Mouse (Mus musculus): Measurements from ENCODE around the gene Hdhd3. TPM values are rescaled to one million over a fixed set of nuclear protein-coding genes. Genes with fewer than 3 reads are reported as not detected.

The Hdhd3 gene
- polyA plus RNA-seq, 1 experiment from 2014 or later: 7.5 TPM

DNA sequence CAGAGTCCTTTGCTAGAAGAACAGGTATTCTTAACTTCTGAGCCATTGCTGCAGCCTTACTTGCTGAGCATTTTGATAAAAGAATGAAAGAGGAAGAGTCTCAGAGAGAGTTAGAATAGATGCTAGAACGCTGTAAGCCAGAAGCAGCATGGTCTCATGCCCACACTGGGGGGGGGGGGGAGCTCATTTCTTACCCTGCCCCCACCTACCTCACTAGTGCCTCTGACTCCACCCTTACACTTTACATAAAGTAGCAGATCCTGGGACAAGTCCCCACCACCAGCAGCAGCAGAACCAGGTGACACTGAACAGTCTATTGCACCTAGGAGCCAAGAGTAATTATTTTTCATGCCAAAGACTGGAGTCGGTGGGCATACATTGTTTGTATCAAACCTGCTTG lies 28.1 kb downstream of the Hdhd3 start:
- H3K36me3 ChIP-seq (ENCODE audit: control insufficient read depth, insufficient read depth, low read length): no peaks in the 10 kb centered on the region
- peaks cover 0 to 7% of the 10 kb centered on the region in 2 experiments; a peak in 3 of 4 replicates for H3K4me1 ChIP-seq (ENCODE audit: control insufficient read depth in 2 of 2, insufficient read depth in 2 of 2, low read length in 2 of 2)
- no peak overlapping the region for H3K9ac ChIP-seq (ENCODE audit: low read length)
- H3K27ac ChIP-seq (replicated peaks in 1 of 2; ENCODE audit: control insufficient read depth in 1 of 2, insufficient read depth in 1 of 2, low read depth in 2 of 2, low read length in 2 of 2): no peak overlapping the region
- 69% methylated on average over 2 of the region's 2 CpGs for WGBS
- no peaks in the 10 kb centered on the region for H3K27me3 ChIP-seq (ENCODE audit: control insufficient read depth, insufficient read depth, low read length)
- H3K4me2 ChIP-seq (ENCODE audit: low read length): no peak overlapping the region
- no peak for ATAC-seq (ENCODE audit: insufficient number of reproducible peaks, insufficient read depth, low FRiP score, low read depth)
- no peaks in the 10 kb centered on the region for H3K9me3 ChIP-seq (ENCODE audit: control insufficient read depth, low read length)
- H3K4me3 ChIP-seq (ENCODE audit: control insufficient read depth in 1 of 2, insufficient read depth in 1 of 2, low read depth in 1 of 2, low read length in 2 of 2): no peak overlapping the region

DNA sequence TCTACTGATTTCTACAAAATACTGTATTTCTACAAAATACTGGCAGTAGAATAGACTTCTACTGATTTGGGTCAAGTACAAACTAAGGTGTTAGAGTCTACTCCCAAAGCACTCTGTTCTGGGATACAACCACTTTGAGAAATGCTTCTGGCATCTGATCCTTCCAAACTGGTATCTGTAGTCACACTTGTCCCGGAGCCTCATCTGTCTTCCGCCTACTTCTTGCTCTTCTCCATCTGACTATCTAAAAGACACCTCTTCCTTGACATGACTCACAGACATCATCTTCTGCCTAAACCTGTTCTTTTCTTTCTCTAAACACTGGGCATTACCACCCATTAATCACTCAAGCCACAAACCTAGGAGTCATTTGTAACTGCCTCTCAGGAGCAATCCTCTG lies 31.2 kb downstream of the Hdhd3 start:
- no peak overlapping the region for H3K4me3 ChIP-seq (ENCODE audit: control insufficient read depth in 1 of 2, insufficient read depth in 1 of 2, low read depth in 1 of 2, low read length in 2 of 2)
- H3K27ac ChIP-seq (replicated peaks in 1 of 2; ENCODE audit: control insufficient read depth in 1 of 2, insufficient read depth in 1 of 2, low read depth in 2 of 2, low read length in 2 of 2): no peak overlapping the region
- no peaks in the 10 kb centered on the region for H3K27me3 ChIP-seq (ENCODE audit: control insufficient read depth, insufficient read depth, low read length)
- ATAC-seq (ENCODE audit: insufficient number of reproducible peaks, insufficient read depth, low FRiP score, low read depth): no peak
- no peaks in the 10 kb centered on the region for H3K9me3 ChIP-seq (ENCODE audit: control insufficient read depth, low read length)
- H3K4me1 ChIP-seq (ENCODE audit: control insufficient read depth in 2 of 2, insufficient read depth in 2 of 2, low read length in 2 of 2): no peaks in the 10 kb centered on the region
- no peak overlapping the region for H3K9ac ChIP-seq (ENCODE audit: low read length)
- 82% methylated on average over 2 of the region's 2 CpGs for WGBS
- no peak overlapping the region for H3K4me2 ChIP-seq (ENCODE audit: low read length)
- H3K36me3 ChIP-seq (ENCODE audit: control insufficient read depth, insufficient read depth, low read length): no peaks in the 10 kb centered on the region

DNA sequence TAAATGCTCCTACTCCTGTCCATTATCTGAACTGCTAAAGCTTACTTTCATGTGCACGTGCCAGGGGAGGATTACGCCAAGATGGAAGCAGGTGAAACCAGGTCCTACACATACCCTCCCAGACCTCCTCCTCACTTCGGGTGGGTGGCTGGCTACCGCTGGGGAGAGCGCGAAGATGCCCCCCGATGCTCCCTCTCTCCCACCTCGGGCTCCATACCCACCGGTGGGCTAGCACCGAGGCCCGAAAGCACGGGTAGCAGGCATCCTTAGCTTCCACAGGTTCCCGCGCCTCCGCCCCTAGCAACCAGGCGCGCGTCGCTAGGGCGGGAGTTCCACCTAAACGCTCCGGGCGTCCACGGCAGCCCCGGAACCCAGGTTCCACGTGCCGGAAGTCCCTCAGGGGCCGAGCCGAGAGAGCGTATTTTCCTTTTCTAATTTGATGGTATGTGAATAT lies 32.6 kb downstream of the Hdhd3 start, which contains the start of gene Wdr31:
Wdr31 (minus strand) TSS at position 299 of the 454 bp plus-strand sequence.
- no peak within 1 kb of the TSS for H3K27ac ChIP-seq (replicated peaks in 1 of 2; ENCODE audit: control insufficient read depth in 1 of 2, insufficient read depth in 1 of 2, low read depth in 2 of 2, low read length in 2 of 2)
- WGBS: under 1% methylated on average over 30 of the region's 30 CpGs
- no peaks in the 10 kb centered on the region for H3K4me1 ChIP-seq (ENCODE audit: control insufficient read depth in 2 of 2, insufficient read depth in 2 of 2, low read length in 2 of 2)
- no peaks in the 10 kb centered on the region for H3K27me3 ChIP-seq (ENCODE audit: control insufficient read depth, insufficient read depth, low read length)
- H3K4me2 ChIP-seq (ENCODE audit: low read length): peak within 1 kb of the TSS; percentile 74
- ATAC-seq (ENCODE audit: insufficient number of reproducible peaks, insufficient read depth, low FRiP score, low read depth): peak; percentile 78
- peak within 1 kb of the TSS; percentile 50 to 94 for H3K4me3 ChIP-seq (ENCODE audit: control insufficient read depth in 1 of 2, insufficient read depth in 1 of 2, low read depth in 1 of 2, low read length in 2 of 2)
- H3K9ac ChIP-seq (ENCODE audit: low read length): peak within 1 kb of the TSS; percentile 62
- no peaks in the 10 kb centered on the region for H3K36me3 ChIP-seq (ENCODE audit: control insufficient read depth, insufficient read depth, low read length)
- H3K9me3 ChIP-seq (ENCODE audit: control insufficient read depth, low read length): no peaks in the 10 kb centered on the region

DNA sequence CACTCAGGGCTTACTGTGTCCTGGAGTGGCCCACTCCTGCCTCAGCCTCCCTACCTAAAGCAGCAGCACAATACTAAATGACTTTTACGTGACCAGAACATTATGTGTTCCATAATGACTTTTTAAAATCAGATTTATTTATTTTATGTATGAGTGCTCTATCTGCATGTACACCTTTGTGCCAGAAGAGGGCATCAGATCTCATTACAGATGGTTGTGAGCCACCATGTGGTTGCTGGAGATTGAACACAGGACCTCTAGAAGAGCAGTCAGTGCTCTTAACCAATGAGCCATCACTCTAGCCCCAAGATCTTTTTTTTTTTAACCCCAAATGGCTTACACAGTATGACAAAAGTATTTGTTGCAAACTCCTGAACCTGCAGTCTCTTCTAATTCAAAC lies 35.1 kb downstream of the Hdhd3 start:
- WGBS: 94% methylated on average over 1 of the region's 1 CpGs
- H3K9me3 ChIP-seq (ENCODE audit: control insufficient read depth, low read length): no peaks in the 10 kb centered on the region
- H3K4me1 ChIP-seq (ENCODE audit: control insufficient read depth in 2 of 2, insufficient read depth in 2 of 2, low read length in 2 of 2): no peaks in the 10 kb centered on the region
- H3K4me2 ChIP-seq (ENCODE audit: low read length): no peak overlapping the region
- ATAC-seq (ENCODE audit: insufficient number of reproducible peaks, insufficient read depth, low FRiP score, low read depth): no peak
- no peaks in the 10 kb centered on the region for H3K36me3 ChIP-seq (ENCODE audit: control insufficient read depth, insufficient read depth, low read length)
- H3K27ac ChIP-seq (replicated peaks in 1 of 2; ENCODE audit: control insufficient read depth in 1 of 2, insufficient read depth in 1 of 2, low read depth in 2 of 2, low read length in 2 of 2): no peak overlapping the region
- H3K9ac ChIP-seq (ENCODE audit: low read length): no peak overlapping the region
- no peaks in the 10 kb centered on the region for H3K27me3 ChIP-seq (ENCODE audit: control insufficient read depth, insufficient read depth, low read length)
- no peak overlapping the region for H3K4me3 ChIP-seq (ENCODE audit: control insufficient read depth in 1 of 2, insufficient read depth in 1 of 2, low read depth in 1 of 2, low read length in 2 of 2)

DNA sequence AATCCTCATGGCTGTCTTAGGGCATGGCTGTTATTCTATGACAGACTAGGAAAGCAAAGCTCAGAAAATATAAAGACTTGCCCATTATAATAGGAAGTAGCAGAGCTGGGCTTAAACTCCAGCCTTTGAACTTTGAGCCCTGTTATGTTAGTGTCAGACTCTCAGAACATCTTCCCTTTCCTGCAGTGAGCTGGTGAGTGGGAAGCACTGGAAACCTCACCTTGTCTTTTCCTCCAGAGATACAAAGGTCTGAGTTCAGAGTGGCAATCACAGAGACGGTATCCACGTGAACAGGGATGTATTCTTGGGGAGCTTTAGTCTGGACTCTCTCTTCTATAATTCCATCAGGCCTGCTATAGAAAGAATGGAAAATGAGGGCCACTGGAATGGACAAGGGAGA lies 40.1 kb downstream of the Hdhd3 start:
- WGBS: 78% methylated on average over 2 of the region's 2 CpGs

DNA sequence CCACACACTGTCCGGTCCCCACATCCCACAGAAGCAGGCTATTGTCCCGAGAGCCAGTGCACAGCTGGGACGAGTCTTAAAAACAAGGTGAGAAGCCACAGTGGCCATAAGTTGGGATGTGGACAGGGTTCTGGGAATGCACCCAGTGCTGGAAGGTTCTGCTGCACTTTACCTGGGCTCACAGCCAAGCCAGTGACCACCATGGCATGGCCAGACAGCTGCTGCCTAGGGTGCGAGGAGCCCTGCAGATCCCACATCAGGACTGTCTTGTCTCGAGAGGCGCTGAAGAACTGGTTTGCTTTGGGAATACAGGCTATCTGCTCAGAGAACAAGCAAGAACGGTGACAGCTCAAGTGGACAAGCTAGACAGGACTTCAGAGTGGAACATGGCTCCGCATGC lies 42.9 kb downstream of the Hdhd3 start:
- WGBS: 80% methylated on average over 8 of the region's 8 CpGs
- Histone ChIP-seq H3K4me2 (ENCODE audit: low read length) (no peak overlapping the region), H3K9ac (ENCODE audit: low read length) (no peak overlapping the region), H3K27me3 (ENCODE audit: control insufficient read depth, insufficient read depth, low read length) (no peaks in the 10 kb centered on the region), H3K36me3 (ENCODE audit: control insufficient read depth, insufficient read depth, low read length) (no peaks in the 10 kb centered on the region), H3K27ac (replicated peaks in 1 of 2; ENCODE audit: control insufficient read depth in 1 of 2, insufficient read depth in 1 of 2, low read depth in 2 of 2, low read length in 2 of 2) (no peak overlapping the region), H3K4me3 (ENCODE audit: control insufficient read depth in 1 of 2, insufficient read depth in 1 of 2, low read depth in 1 of 2, low read length in 2 of 2) (no peak overlapping the region), H3K4me1 (ENCODE audit: control insufficient read depth in 2 of 2, insufficient read depth in 2 of 2, low read length in 2 of 2) (no peaks in the 10 kb centered on the region; a peak in 1 of 4 replicates), H3K9me3 (ENCODE audit: control insufficient read depth, low read length) (no peaks in the 10 kb centered on the region)
- ATAC-seq (ENCODE audit: insufficient number of reproducible peaks, insufficient read depth, low FRiP score, low read depth): no peak

More for the DNA sequence above, 40.1 kb downstream of the Hdhd3 start:
- Histone ChIP-seq H3K4me3 (ENCODE audit: control insufficient read depth in 1 of 2, insufficient read depth in 1 of 2, low read depth in 1 of 2, low read length in 2 of 2) (no peak overlapping the region), H3K27me3 (ENCODE audit: control insufficient read depth, insufficient read depth, low read length) (no peaks in the 10 kb centered on the region), H3K27ac (replicated peaks in 1 of 2; ENCODE audit: control insufficient read depth in 1 of 2, insufficient read depth in 1 of 2, low read depth in 2 of 2, low read length in 2 of 2) (no peak overlapping the region), H3K9ac (ENCODE audit: low read length) (no peak overlapping the region), H3K9me3 (ENCODE audit: control insufficient read depth, low read length) (no peaks in the 10 kb centered on the region), H3K4me2 (ENCODE audit: low read length) (no peak overlapping the region), H3K36me3 (ENCODE audit: control insufficient read depth, insufficient read depth, low read length) (no peaks in the 10 kb centered on the region), H3K4me1 (ENCODE audit: control insufficient read depth in 2 of 2, insufficient read depth in 2 of 2, low read length in 2 of 2) (no peaks in the 10 kb centered on the region; a peak in 1 of 4 replicates)
- no peak for ATAC-seq (ENCODE audit: insufficient number of reproducible peaks, insufficient read depth, low FRiP score, low read depth)

DNA sequence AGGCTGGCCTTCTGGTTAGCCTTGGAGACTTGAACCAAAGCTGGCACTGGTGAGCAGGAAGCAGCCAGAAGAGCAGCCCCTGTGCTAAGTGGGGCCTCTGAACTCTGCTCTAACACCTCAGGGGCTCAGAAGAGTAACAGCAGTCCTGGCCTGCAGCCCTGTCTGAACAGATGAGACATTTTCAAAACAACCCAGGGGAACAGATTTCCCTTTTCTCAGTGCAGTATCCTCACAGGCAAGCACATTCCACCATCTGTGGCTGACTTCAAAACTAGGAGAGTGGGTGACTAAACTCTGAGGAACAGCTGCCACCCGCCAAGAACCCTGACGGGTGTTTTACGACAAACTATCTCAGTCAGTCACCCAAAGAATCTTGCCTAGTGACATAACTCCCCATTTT lies 44.2 kb downstream of the Hdhd3 start:
- no peak for ATAC-seq (ENCODE audit: insufficient number of reproducible peaks, insufficient read depth, low FRiP score, low read depth)

DNA sequence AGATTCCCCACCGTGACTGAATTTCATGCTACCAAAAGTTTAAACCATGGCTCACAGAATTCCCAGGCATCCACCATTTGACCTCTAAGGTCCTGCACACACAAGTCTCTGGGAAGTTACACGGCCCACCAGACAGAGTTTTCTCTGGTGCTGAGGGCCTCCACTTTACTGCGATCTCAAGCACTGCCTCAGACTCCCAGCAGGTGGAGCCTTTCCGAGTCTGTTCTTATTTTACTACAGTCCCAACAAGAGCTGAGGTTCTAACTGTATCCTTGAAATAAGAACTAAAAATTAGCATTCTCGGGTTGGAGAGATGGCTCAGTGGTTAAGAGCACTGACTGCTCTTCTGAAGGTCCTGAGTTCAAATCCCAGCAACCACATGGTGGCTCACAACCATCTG lies 48.3 kb downstream of the Hdhd3 start:
- H3K36me3 ChIP-seq (ENCODE audit: control insufficient read depth, insufficient read depth, low read length): no peaks in the 10 kb centered on the region
- H3K9ac ChIP-seq (ENCODE audit: low read length): no peak overlapping the region
- no peaks in the 10 kb centered on the region; a peak in 1 of 4 replicates for H3K4me1 ChIP-seq (ENCODE audit: control insufficient read depth in 2 of 2, insufficient read depth in 2 of 2, low read length in 2 of 2)
- H3K4me3 ChIP-seq (ENCODE audit: control insufficient read depth in 1 of 2, insufficient read depth in 1 of 2, low read depth in 1 of 2, low read length in 2 of 2): no peak overlapping the region
- no peaks in the 10 kb centered on the region for H3K27me3 ChIP-seq (ENCODE audit: control insufficient read depth, insufficient read depth, low read length)
- H3K27ac ChIP-seq (replicated peaks in 1 of 2; ENCODE audit: control insufficient read depth in 1 of 2, insufficient read depth in 1 of 2, low read depth in 2 of 2, low read length in 2 of 2): no peak overlapping the region
- H3K4me2 ChIP-seq (ENCODE audit: low read length): no peak overlapping the region
- H3K9me3 ChIP-seq (ENCODE audit: control insufficient read depth, low read length): no peaks in the 10 kb centered on the region
- no peak for ATAC-seq (ENCODE audit: insufficient number of reproducible peaks, insufficient read depth, low FRiP score, low read depth)
- WGBS: 46% methylated on average over 5 of the region's 5 CpGs

More for the DNA sequence above, 44.2 kb downstream of the Hdhd3 start:
- H3K9me3 ChIP-seq (ENCODE audit: control insufficient read depth, low read length): no peaks in the 10 kb centered on the region
- no peak overlapping the region for H3K4me3 ChIP-seq (ENCODE audit: control insufficient read depth in 1 of 2, insufficient read depth in 1 of 2, low read depth in 1 of 2, low read length in 2 of 2)
- H3K4me2 ChIP-seq (ENCODE audit: low read length): no peak overlapping the region
- no peak overlapping the region for H3K27ac ChIP-seq (replicated peaks in 1 of 2; ENCODE audit: control insufficient read depth in 1 of 2, insufficient read depth in 1 of 2, low read depth in 2 of 2, low read length in 2 of 2)
- no peaks in the 10 kb centered on the region for H3K36me3 ChIP-seq (ENCODE audit: control insufficient read depth, insufficient read depth, low read length)
- WGBS: 85% methylated on average over 3 of the region's 3 CpGs
- no peaks in the 10 kb centered on the region; a peak in 1 of 4 replicates for H3K4me1 ChIP-seq (ENCODE audit: control insufficient read depth in 2 of 2, insufficient read depth in 2 of 2, low read length in 2 of 2)
- H3K9ac ChIP-seq (ENCODE audit: low read length): no peak overlapping the region
- no peaks in the 10 kb centered on the region for H3K27me3 ChIP-seq (ENCODE audit: control insufficient read depth, insufficient read depth, low read length)

Measured in heart, embryonic 14.5 days (tissue).